Mouse (Mus musculus) T-helper 1 cell (primary cell): ENCODE measurements around the gene Zkscan14.
"Not testable (repeated sequence)": the region's sequence is repeated elsewhere in the genome, so short reads cannot be mapped to it uniquely, and the experiment has no call there.

Experiments used
- in situ Hi-C: fragments of 300-600 bp; cut with MboI, MseI; formaldehyde crosslinking; loops from one replicate; pipeline ENCODE4 v1.15.1; 2025; ENCODE audit warnings: high pct_unique_total_duplicates

Zkscan14 gene

DNA sequence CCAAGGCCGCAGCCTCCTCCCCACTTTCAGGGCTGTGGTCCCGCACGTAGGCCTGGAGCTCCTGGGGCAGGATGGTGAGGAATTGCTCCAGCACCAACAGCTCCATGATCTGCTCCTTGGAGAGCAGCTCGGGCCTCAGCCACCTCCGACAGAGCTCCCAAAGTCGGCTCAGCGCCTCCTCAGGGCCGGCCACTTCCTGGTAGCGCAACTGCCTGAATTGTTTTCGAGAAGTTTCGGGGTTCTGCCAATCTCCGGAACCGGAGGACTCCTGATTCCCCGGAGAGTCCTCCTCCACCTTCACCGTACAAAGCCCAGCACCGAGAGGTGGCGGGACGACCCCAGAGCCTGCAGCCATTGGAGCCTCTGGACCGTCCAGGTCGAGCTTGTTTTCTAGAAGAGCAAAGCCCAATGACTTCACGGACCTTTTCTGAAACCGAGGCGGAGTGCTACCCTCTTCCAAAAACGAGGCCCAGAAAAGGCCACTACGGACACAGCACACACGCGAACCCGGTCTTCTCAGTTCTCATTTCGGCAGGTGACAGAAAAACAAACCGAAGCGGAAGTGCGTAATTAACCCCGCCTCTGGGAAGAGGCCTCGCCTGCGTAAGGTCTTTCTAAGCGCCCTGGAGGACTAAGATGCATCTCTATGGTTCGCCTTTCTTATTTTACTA lies at the start of gene Zkscan14:
TSS of gene Zkscan14 (minus strand) at position 548 of the 671 bp plus-strand sequence.
- in situ Hi-C loops: no loop called here

DNA sequence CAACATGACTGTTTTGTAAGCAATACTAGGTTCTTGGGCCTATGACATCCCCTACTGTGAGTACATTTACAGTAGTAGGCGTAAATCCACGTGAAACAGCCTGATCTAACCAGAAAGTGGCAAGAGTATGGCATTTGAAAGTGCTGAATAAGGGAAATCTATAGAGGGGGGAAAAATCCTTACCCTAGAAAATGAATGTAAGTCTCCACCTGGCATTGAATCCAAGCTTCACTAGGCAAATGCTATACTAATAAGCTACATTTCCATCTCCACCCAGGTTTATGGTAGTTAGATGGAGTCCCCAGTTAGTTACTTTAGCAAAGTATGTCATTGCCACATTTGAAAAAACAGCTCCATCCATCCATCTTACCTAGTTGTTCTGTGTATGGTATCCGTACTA lies 47.9 kb upstream of the Zkscan14 start:
- in situ Hi-C loops: no loop called here

- in situ Hi-C loops: no loop called here
Measured at GRCm38 (mm10) chr5:145234636-145235035, 33.0 kb upstream of the Zkscan14 start.

DNA sequence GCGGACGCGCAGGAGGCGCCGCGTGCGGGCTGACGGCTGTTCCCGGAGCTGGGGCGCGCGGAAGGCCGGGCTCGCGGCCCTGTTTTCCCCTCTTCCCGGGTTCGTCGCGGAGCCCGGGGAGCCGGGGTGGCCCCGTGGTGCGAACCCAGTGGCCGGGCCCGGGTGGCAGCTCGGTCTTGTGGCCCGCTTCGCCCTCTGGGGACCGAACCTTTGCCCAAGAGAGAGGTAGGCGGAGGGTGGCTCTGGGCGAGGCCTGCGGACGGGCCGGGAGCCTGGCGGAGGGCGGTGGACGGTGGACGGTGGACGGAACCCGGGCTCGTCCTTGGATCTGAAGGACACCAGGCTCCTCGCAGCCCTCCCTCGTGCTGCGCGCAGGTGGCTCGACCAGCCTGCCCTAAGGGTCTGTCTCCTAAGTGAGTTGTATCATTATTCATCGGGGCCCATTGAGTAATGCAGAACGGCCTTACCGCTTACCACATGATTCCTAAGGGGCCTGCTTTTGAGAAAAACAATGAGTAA lies 30.3 kb upstream of the Zkscan14 start:
- in situ Hi-C loops: no loop called here

DNA sequence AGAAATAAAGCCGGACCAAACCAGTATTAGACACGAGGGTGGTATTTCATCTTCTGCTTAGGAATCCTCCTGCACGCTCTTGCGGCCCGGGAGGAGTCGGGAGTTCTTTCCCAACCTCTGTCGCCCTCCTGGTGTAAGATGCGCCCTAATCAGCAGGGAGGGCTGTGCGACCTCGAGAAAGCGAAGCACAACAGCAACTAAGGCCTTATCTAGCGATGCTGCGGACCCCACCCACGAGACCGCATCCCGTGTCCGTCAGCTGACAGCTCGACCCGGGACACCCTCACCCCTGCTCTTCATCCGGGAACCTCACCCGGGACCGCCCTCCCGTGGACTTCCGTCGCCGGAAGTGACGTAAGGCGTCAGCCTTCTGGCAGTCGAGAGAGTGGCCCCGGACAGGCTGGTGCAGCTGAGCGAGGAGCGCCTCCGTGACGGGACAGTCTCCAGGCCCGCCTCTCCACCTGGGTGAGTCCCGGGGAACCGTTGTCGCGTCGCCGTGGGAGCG lies 29.8 kb upstream of the Zkscan14 start, which contains the start of gene Zfp655:
TSS of gene Zfp655 (plus strand) at position 349 of the 505 bp plus-strand sequence.
- in situ Hi-C loops: no loop called here

GRCm38 (mm10) chr5:145230641-145231040 lies 29.0 kb upstream of the Zkscan14 start:
- in situ Hi-C loops: no loop called here

DNA sequence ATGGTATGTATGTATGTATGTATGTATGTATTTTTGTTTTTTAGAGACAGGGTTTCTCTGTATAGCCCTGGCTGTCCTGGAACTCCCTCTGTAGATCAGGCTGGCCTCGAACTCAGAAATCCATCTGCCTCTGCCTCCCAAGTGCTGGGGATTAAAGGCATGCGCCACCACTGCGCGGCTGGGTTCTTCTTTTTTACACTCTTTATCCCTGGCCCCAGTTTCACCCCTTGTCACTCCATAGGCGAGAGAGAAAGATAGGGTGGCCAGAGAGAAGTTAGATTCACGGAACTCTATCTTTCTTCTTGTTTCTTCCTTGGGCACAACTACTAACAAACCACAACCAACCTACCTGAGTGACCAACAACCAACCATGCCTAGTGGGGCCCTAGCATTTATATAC lies 27.6 kb upstream of the Zkscan14 start:
- in situ Hi-C loops: not testable (repeated sequence)

GRCm38 (mm10) chr5:145226453-145226852 lies 24.8 kb upstream of the Zkscan14 start:
- in situ Hi-C loops: no loop called here

DNA sequence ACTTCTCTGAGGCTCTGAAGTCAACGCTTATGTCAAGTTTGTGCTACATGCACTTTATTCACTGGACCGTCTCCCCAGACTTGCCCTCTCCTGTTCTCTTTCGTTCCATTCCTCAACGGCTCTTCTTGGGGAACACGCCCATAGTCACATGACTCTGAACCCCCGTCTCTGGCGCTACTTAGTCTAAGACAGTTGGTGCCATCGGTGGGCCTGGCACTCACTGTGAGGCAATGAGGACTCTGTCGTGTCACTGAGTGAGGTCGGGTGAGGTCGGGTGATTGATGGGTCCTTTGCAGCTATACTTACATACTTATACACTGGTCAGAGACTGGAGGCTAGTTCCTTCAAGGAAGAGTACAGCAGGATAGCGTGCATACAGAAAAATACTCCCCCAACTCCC lies 21.7 kb upstream of the Zkscan14 start:
- in situ Hi-C loops: no loop called here

GRCm38 (mm10) chr5:145222840-145223239 lies 21.2 kb upstream of the Zkscan14 start:
- in situ Hi-C loops: no loop called here

GRCm38 (mm10) chr5:145219981-145220380 lies 18.3 kb upstream of the Zkscan14 start:
- in situ Hi-C loops: no loop called here

- in situ Hi-C loops: no loop called here
Measured at GRCm38 (mm10) chr5:145218671-145219070, 17.0 kb upstream of the Zkscan14 start.

- in situ Hi-C loops: no loop called here
Measured at GRCm38 (mm10) chr5:145218206-145218605, 16.5 kb upstream of the Zkscan14 start.

GRCm38 (mm10) chr5:145217746-145218145 lies 16.1 kb upstream of the Zkscan14 start:
- in situ Hi-C loops: no loop called here

DNA sequence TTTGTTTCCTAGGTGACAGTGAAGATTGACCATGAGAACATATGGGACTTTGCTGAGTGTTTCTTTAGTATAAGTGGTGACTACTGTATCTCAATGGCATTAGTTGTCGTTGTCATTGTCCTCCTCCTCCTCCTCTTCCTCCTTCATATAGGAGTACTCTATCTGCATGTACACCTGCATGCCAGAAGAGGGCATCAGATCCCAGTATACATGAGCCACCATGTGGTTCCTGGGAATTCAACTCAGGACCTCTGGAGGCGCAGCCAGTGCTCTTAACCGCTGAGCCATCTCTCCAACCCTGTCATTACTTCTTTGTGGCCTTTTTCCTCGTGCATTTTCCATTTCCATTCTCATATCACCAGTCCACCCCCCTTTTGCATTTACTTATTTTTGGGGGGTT lies 13.0 kb upstream of the Zkscan14 start:
- in situ Hi-C loops: no loop called here

GRCm38 (mm10) chr5:145213505-145213904 lies 11.8 kb upstream of the Zkscan14 start:
- in situ Hi-C loops: no loop called here

DNA sequence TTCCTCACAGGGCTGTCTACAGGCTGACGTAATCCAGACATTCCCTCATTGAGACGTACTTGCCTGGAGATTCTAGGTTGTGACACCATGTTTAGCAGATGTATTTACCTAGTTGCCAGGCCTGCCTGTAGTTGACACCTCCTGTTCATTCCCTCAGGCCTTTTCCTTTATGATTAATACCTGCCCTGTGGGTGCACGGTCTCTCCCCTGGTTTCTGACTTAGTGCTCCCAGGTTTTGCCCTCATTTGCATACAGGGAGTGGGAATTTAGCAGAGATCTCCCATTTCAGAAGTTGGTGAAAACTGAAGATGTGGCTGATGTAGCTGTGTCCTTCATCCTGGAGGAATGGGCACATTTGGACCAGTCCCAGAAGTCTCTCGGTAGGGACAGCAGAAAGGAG lies 10.5 kb upstream of the Zkscan14 start:
- in situ Hi-C loops: no loop called here

GRCm38 (mm10) chr5:145211340-145211739 lies 9.7 kb upstream of the Zkscan14 start:
- in situ Hi-C loops: no loop called here

DNA sequence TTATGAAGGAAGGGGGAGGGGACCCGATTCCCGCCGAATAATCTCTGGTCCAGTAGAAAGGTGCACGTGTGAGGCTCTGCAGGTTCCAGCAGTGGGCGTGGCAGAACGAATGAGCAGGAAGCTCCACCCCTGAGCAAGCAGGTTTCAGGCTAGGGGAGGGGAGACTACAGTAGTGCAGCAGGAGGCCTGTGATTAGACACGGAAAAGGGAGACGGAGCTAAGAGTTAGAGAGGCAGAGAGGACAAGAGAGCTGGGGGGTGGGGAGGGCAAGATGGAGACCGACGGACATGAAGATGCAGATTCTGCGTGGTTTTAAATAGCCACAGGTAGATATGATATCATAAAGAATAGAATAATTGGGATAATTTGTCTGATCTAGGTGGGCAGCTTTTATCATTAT lies 6.7 kb upstream of the Zkscan14 start:
- in situ Hi-C loops: not testable (repeated sequence)

DNA sequence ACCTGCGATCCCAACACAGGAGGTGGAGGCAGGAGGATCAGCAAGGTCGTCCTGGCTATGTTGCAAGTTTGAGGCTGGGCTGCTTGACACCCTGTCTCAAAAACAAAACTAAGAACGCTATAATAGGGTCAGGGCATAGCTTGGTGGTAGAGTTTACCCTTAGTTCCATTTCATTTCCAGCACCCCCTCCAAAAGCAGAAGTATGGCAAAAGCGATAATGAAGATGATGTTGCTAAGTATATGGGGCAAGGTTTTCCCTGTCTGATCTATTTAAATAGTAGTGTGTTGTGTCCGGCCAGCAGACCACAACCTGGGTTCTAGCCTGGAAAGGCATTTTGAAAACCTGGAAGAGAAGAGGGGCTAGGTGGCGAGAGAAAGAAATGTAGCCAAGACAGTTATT lies 6.3 kb upstream of the Zkscan14 start:
- in situ Hi-C loops: no loop called here

- in situ Hi-C loops: no loop called here
Measured at GRCm38 (mm10) chr5:145207385-145207784, 5.7 kb upstream of the Zkscan14 start.

DNA sequence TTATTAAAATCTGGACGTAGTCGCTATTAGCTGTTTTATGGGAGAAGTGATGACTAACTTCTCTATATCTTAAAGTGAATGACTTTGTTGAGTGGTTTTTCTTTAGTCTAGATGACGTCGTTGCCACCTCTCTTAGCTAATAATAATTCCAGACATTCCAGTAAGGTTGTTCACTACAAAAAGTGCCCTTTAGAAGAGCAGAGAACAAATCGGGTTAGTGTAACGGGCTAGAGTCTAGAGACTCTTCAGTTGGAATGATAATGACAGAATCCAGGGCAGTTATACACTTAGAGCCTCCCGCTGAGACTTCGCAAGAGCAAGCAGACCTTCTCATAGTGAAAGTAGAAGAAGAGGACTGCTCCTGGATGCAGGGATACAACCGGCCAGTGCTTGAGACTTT lies 3.4 kb upstream of the Zkscan14 start:
- in situ Hi-C loops: no loop called here

- in situ Hi-C loops: no loop called here
Measured at GRCm38 (mm10) chr5:145203936-145204691, 2.4 kb upstream of the Zkscan14 start, which contains the start of gene Zkscan5. TSS of gene Zkscan5 (plus strand) at chr5:145204562.
